Mouse (Mus musculus) limb, embryonic 14.5 days (tissue): ENCODE data around the gene Epsti1. TPM values are rescaled to one million over a fixed set of nuclear protein-coding genes. Genes with fewer than 3 reads are reported as not detected.

ENCODE experiments used
- ATAC-seq: fragments of 200-750 bp; cut with Nextera tagmentation; 2 replicates; pipeline ENCODE4 v1.8.0; 2017; ENCODE audit warnings: low read depth, moderate number of reproducible peaks, moderate TSS enrichment; ENCODE audit not compliant: low FRiP score
- DNase-seq: peaks from one replicate; pipeline ENCODE4 v3.0.0-alpha.2; 2015; ENCODE audit warnings: low spot score
- H3K27ac ChIP-seq: fragments of 300-500 bp; sonication (generic); replicated peaks from 2 replicates; pipeline ENCODE4 v1.5.1; 2014; ENCODE audit warnings: low read depth, mild to moderate bottlenecking, low read length, moderate library complexity, mixed read lengths
- H3K27me3 ChIP-seq: fragments of 300-500 bp; sonication (generic); 2 replicates; pipeline ENCODE4 v1.6.1; 2014; ENCODE audit warnings: low read length, mixed read lengths; ENCODE audit not compliant: control insufficient read depth, insufficient read depth
- H3K36me3 ChIP-seq: fragments of 300-500 bp; sonication (generic); 2 replicates; pipeline ENCODE4 v1.6.1; 2014; ENCODE audit warnings: mild to moderate bottlenecking, low read length, moderate library complexity, mixed read lengths; ENCODE audit not compliant: control insufficient read depth, insufficient read depth
- H3K4me1 ChIP-seq: fragments of 300-500 bp; sonication (generic); 2 replicates; pipeline ENCODE4 v1.6.1; 2014; ENCODE audit warnings: antibody characterized with exemption, low read length, mixed read lengths; ENCODE audit not compliant: control insufficient read depth, insufficient read depth
- H3K4me2 ChIP-seq: fragments of 300-500 bp; sonication (generic); replicated peaks from 2 replicates; pipeline ENCODE4 v1.6.1; 2014; ENCODE audit warnings: low read depth, mild to moderate bottlenecking, low read length, moderate library complexity; ENCODE audit not compliant: severe bottlenecking
- H3K4me3 ChIP-seq: fragments of 300-500 bp; sonication (generic); replicated peaks from 2 replicates; pipeline ENCODE4 v1.5.1; 2014; ENCODE audit warnings: low read length
- H3K9ac ChIP-seq: fragments of 300-500 bp; sonication (generic); 2 replicates; pipeline ENCODE4 v1.6.1; 2014; ENCODE audit warnings: mild to moderate bottlenecking, low read depth, low read length, moderate library complexity; ENCODE audit not compliant: severe bottlenecking
- H3K9me3 ChIP-seq: fragments of 300-500 bp; sonication (generic); 2 replicates; pipeline ENCODE4 v1.6.1; 2016; ENCODE audit warnings: low read length; ENCODE audit not compliant: control insufficient read depth
- POLR2A ChIP-seq: fragments of 200-500 bp; IDR thresholded peaks from 2 replicates; pipeline ENCODE4 v1.8.0; 2012; ENCODE audit warnings: inconsistent platforms, mild to moderate bottlenecking, moderate library complexity, borderline replicate concordance; ENCODE audit not compliant: insufficient read depth, insufficient read length; ENCODE audit errors: extremely low read depth
- WGBS: fragments of 180-500 bp; shearing (Covaris S2); extraction: QIAGEN DNeasy Blood & Tissue Kit; methylation state at CpG from one replicate; pipeline ENCODE4 v1.1.7; 2014; 5-methylcytosine and 5-hydroxymethylcytosine counted together
- polyA plus RNA-seq, 2 experiments: library from polyadenylated mRNA; depleted of rRNA in 1 of 2; stranded (reverse) in 1 of 2; unstranded in 1 of 2; fragments of >200 nt; fragmentation: Nextera tagmentation in 1 of 2; extraction: Ambion mirVana in 1 of 2; gene quantifications; 2 replicates each; pipeline versions ENCODE4 v1.2.1 to v1.2.3; 2012 to 2014

Epsti1 gene
- polyA plus RNA-seq, 2 experiments: 0.67 to 1.6 TPM

GRCm38 (mm10) chr14:77929139-77929678, 25.2 kb downstream of the Epsti1 start:
- no peaks in the 10 kb centered on the region for H3K9me3 ChIP-seq
- no peak overlapping the region for H3K9ac ChIP-seq
- ATAC-seq: no peak
- no peak overlapping the region for H3K4me2 ChIP-seq
- 65% methylated on average over 2 of the region's 2 CpGs for WGBS
- no peak for TF ChIP-seq POLR2A
- H3K4me1 ChIP-seq: peaks cover 7% of the 10 kb centered on the region; the same call in 1 of the 2 replicates
- no peak overlapping the region for H3K27ac ChIP-seq
- DNase-seq: no peak
- H3K36me3 ChIP-seq: no peaks in the 10 kb centered on the region
- no peaks in the 10 kb centered on the region; the same call in 1 of the 2 replicates for H3K27me3 ChIP-seq
- H3K4me3 ChIP-seq: no peak overlapping the region

GRCm38 (mm10) chr14:77932150-77933047, 28.4 kb downstream of the Epsti1 start:
- DNase-seq: peak; percentile 21
- Histone ChIP-seq H3K9me3 (no peaks in the 10 kb centered on the region), H3K4me3 (no peak overlapping the region), H3K27ac (no peak overlapping the region), H3K4me1 (peaks cover 7% of the 10 kb centered on the region; the same call in 1 of the 2 replicates), H3K4me2 (no peak overlapping the region), H3K36me3 (no peaks in the 10 kb centered on the region), H3K27me3 (no peaks in the 10 kb centered on the region; the same call in 1 of the 2 replicates), H3K9ac (no peak overlapping the region)
- 22% methylated on average over 12 of the region's 12 CpGs for WGBS
- no peak for TF ChIP-seq POLR2A
- no peak for ATAC-seq

- peaks cover 7% of the 10 kb centered on the region; the same call in 1 of the 2 replicates for H3K4me1 ChIP-seq
- H3K4me2 ChIP-seq: no peak overlapping the region
- ATAC-seq: no peak
- H3K36me3 ChIP-seq: no peaks in the 10 kb centered on the region
- DNase-seq: no peak
- no peak overlapping the region for H3K9ac ChIP-seq
- H3K27ac ChIP-seq: no peak overlapping the region
- no peak overlapping the region for H3K4me3 ChIP-seq
- no peaks in the 10 kb centered on the region for H3K9me3 ChIP-seq
- TF ChIP-seq POLR2A: no peak
- H3K27me3 ChIP-seq: no peaks in the 10 kb centered on the region; the same call in 1 of the 2 replicates
- WGBS: 62% methylated on average over 5 of the region's 5 CpGs
Observed at GRCm38 (mm10) chr14:77933243-77933642, 29.2 kb downstream of the Epsti1 start.

GRCm38 (mm10) chr14:77934431-77934830, 30.4 kb downstream of the Epsti1 start:
- Histone ChIP-seq H3K4me1 (peaks cover 7% of the 10 kb centered on the region; the same call in 1 of the 2 replicates), H3K27ac (no peak overlapping the region), H3K9me3 (no peaks in the 10 kb centered on the region), H3K9ac (no peak overlapping the region), H3K4me3 (no peak overlapping the region), H3K4me2 (no peak overlapping the region), H3K27me3 (no peaks in the 10 kb centered on the region), H3K36me3 (no peaks in the 10 kb centered on the region)
- DNase-seq (no peak), ATAC-seq (no peak)
- TF ChIP-seq POLR2A: no peak
- 85% methylated on average over 3 of the region's 3 CpGs for WGBS

- Histone ChIP-seq H3K9ac (no peak overlapping the region), H3K4me1 (no peaks in the 10 kb centered on the region), H3K27ac (no peak overlapping the region), H3K4me2 (no peak overlapping the region), H3K4me3 (no peak overlapping the region), H3K36me3 (no peaks in the 10 kb centered on the region), H3K9me3 (no peaks in the 10 kb centered on the region), H3K27me3 (no peaks in the 10 kb centered on the region)
- no peak for TF ChIP-seq POLR2A
- WGBS: 95% methylated on average over 1 of the region's 1 CpGs
- ATAC-seq: no peak
- no peak for DNase-seq
Observed at GRCm38 (mm10) chr14:77941105-77941504, 37.1 kb downstream of the Epsti1 start.
